Mouse (Mus musculus) cerebellum, postnatal 4 days (tissue): ENCODE results near the gene Zbtb16.
A peak's percentile ranks its signal among the peaks of the same experiment; 100 is the strongest.

Experiments
- DNase-seq, 2 experiments: peaks; one replicate each; pipeline ENCODE4 v3.0.0; 2022; ENCODE audit warnings: low spot score in 2 of 2, mixed read lengths in 1 of 2

Zbtb16 gene

DNA sequence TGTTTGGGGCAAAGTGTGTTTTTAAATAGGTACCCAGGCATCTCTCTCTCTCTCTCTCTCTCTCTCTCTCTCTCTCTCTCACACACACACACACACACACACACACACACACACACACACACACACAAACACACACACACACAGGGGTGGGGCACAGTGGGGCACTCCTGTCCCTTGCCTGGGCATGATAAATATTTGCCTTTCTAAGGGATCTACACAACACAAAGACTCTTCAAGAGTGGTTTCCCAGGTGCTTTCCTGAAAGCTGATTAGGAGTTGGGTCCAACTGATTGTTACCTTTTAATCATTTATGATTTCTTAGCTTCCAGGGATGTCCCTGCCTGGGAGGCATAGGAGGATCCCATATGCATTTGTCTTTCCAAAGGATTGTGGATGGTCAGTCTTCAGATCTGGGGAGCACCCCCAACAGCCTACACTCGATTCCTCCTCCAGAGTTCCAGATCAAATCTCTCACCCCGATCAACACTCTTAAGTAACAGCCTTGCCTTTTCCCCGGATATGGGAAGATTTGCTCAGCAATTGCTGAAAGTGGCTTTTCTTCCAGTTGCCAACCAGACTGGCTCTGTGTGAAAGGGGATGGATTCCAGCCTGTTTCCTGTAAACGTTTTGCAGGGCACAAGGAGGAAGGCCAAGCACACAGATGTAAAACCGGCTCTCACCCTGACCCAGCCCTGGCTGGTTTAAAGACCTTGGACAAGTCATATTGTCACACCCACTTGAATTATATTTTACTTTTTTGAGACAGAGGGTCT, 90.5 kb downstream of the Zbtb16 start:
- DNase-seq, result no peak

DNA sequence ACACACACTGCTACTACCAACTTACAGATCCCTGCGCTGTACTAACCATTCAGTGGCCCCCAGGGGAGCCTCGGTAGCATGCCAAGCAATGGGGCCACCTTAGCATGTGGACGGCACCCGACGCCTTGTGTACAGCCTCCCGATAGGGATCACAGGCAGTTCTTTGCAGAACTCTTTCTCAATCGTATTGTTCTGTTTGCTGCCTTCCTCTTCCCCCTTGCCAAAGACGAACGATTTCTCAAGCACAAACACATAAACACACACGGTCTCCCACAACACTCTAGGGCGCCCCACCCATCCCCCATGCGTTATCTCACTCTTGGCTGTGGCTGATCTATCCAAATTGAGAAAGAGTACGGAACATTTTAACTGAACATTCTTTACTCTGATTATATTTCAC, 91.1 kb downstream of the Zbtb16 start:
- no peak for DNase-seq

DNA sequence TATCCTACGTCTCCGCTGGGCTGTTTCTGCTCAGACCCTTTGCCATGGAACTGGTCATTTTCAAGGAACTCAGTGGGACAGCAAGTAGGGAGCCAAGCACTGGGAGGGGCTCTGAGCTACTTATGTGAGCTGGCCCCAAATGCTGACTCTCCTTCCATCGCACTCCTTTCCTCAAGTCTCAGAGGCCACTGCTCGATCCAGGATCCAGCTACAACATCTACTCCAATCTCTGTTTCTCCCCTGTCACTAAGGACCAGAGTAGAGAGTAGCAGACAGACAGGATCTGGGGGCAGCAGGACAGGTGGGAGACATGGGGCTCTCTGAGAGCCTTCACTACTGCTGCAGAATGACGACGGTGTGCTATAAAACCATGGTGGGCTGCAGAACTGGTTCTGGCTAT, 91.6 kb downstream of the Zbtb16 start:
- no peak for DNase-seq

DNA sequence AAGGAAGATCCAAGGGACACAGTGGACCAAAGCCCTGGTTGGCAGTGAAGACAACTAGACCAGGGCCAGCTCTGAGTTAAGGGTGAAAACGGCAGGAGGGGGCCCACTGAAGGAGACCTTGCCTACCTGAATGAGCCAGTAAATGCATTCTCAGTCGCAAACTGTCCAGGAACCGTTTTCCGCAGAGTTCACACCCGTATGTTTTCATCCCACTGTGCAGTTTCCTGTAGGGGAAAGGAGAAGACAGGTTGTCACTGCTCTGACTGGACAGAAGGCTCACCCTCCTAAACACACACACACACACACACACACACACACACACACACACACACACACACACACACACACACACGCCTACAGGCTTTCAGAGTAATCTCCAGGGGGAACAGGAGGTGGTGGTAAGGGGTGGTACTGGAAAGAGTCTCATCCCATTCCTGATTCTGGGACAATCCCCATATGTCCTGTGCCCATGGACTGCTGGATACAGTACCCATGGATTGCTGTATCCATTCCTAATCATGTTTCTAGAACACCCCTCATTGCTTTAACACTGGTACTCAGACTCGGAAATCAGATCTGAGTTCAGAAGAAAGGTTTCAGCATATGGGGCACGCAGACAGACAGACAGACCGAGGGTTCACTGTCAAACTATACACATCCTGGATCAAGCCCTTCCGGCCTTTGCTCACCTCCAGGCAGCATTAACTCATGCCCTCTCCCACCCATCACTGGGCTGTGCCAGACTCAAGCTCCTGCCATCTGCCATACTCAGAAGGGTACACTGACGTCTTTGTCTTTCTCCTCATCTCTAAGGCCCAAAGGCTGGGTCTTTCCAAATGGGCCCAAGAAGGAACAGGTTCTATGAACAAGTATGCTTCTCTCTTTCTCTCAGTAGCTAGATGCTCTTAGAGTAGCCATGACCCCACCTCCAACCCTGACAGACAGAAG, 92.4 kb downstream of the Zbtb16 start:
- no peak for DNase-seq

DNA sequence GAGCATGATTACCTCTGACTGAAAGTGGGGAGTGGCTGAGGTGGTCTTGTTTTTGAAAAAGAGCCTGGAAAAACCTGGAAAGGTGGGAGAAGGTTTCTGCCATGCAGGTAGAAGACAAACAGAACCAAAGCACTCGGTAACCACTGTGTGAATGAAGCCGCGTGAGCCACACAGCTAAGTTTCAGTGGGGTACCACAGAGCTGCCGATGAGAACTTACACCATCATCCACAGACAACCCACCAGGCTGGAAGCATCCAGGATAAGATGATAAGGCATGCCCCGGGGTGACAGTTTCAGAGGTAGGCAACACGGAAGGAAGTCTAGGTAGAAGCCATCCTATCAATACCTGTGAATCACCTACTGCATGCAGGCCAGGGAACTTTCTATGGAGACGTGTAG, 93.9 kb downstream of the Zbtb16 start:
- DNase-seq, result no peak

DNA sequence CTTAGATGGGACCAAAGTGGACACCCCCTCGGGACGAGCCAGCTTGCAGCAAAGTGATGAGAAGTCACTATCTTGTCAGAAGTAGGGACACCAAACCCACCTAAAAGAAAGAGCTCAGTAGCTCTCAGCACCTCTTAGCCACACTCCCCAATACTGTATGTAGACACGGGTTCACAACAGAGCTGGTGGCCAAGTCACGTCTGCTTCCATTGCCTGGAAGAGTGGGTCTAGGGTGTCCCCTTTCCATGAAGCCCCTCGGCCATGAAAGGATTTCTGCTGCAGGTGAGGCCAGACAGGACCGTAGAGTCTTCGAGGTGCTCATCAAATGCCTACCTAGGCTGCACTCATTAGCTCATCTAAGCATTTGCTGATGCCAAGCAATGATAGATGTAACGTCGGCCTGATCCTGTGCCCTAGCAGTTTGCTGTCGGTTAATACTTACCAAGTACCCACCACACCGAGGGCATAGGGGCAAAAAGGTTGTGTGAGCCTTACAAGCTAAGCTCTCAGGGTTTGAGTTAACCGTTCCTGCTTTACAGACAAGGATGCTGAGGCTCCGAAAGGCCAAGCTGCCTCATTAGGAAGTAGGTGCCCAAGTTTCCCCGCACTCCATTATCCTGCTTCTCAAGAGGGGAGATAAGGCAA, 94.5 kb downstream of the Zbtb16 start:
- DNase-seq, result no peak

DNA sequence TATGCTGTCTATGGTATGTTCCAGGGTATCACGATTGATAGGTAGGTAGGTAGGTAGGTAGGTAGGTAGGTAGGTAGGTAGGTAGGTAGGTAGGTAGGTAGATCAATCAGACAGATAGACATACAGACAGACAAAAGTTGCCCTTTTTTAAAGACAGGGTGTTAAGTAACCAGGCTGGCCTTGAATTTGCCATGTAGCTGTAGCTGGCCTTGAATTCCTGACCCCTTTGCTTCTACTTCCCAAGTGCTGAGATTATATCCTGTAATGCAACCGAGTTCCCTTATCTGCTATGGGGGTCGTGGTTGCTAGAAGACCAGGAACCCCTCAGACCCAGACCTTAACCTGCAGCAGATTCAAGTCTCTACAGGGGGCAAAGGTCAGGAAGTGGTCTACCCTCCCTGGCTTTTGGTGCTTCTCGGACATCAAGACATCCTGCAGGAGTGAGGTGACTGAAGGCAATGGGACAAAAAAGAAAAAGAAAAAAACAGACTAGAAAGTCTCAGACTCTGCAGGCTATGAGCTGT, 95.2 kb downstream of the Zbtb16 start:
- DNase-seq, result no peak

DNA sequence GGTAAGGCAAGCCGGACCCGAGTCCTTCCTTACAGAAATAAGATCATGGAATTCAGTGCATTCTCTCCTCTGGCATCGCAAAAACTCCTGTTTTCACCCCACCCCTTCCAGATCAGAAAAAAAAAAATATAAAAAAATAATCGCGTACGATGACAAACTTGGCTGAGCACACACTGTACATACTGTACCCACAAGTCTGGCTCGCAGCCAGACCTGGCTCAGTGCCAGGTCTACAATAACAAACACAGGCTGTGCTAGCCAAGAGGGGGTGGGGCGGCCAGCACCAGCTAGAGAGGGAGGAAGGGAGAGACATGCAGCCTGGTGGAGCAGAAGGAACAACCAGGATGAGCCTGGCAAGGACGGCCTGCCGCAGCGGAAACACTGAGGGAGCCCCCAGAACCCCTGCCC, 95.9 kb downstream of the Zbtb16 start:
- peak; percentile 86 to 96 for DNase-seq

DNA sequence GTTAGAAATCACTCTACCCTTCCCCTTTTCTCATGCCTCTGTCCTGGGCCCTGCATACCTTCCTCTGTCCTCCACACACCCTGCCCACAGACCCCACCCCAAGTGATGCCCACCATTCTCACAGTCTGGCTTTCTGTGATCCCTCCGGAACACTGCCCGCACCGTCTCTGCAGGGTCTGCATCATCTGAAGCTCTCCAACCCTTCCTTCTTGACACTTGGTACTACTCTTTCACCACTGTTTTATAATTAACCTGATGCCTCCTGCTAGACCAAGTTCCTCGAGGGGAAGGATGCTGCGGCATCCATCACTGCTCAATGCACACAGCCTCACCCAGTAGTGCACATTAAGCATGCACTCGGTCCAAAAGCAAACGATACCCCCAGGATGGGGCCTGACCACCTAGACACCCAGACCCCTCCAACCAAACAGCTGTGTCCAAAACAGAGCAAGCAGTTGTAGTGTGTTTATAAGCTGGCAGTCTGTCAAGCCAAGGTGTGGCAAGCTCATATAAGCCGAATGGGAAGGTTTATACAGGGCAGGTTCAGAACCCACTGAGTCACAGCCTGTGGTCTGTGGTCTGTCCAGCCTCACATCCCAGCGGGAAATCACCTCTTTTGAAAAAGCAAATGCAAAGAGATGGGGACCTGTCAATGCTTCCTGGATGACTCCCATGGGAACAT, 97.1 kb downstream of the Zbtb16 start:
- DNase-seq, result no peak

DNA sequence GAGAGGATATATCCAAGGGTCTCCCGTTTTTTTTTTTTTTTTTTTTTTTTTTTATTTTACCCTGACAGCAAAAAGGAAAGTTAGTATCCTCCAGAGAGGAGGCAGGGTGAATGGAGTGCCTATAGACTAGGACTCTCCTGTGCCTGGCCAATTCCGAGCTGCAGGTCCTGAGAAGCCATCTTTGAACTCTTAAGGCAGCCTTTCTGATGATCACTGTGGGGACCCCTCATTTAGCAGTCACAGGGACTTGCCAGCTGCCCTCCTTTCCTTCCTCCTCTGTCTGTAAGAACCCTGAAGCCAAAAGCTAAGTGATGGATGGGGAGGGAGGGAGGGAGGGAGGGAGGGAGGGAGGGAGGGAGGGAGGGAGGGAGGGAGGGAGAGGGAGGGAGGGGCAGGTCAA, 98.1 kb downstream of the Zbtb16 start:
- no peak for DNase-seq

DNA sequence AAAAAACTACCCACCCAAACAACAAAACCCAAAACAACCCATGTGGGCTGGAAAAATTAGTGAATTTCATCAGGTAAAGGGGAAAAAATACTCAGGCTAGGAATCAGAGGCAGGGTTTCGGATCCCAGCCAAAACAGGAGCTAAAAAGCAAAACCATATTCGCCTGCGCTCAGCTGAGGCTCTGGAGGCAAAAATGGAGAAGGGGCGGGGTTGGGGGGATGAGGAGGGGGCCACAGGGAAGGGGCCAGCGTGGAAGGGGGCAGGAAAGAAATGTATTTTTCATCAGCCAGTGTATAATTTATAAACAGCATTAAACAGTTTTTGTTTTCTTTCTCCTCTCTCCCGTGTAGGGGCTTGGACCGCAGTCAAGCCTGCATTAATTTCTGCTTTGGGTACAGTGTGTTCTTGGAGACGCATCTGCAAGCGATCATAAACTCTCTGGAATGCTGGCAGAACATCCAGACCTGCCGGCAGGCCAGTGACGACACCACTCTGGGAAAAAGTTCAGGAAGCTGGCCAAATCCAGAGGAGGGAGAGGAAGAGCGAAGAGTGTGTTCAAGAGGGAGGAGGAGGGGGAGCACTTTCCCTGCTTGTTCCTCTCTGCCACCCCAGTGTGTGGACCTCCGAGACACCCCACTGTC, 98.7 kb downstream of the Zbtb16 start:
- peak in 1 of 2 experiments; percentile 42 for DNase-seq

DNA sequence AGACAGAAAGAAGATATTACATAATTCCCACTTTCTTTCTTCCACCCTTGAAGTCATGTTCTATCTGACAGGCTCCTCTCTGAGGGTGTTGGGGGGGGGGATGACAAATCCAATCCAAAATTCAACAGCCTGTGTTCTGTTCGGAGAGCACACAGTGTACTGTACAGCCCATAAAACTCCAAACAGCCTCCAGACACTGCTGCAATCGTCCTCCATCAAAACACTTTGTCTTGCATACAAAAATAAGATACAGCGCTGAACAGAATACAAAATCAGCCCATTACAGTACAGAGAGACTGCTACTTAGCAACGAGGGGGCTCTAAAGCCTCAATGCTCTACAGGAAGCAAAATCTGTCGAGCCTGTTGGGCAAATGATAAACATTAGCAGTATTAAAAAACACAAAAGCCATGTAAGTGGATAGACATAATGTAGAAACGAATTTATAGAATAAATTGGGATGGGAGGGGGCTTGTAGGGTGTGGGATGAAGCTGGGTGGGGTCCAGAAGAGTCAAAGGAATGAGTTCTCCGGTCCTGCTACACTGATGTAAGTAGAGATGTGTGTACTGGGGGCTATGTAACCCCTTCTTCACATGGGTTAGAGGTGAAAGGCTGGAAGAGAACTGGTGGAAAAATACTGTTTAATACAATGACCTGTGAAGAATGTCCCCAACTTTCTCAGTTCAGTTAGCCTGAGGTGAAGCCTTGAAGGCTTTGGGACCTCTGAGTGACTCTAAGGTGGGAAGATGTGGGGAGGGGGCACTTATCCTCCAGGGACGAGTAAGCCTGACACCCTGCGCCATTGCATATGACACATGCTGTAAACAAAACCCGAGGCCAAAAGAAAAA, 99.4 kb downstream of the Zbtb16 start:
- no peak for DNase-seq

DNA sequence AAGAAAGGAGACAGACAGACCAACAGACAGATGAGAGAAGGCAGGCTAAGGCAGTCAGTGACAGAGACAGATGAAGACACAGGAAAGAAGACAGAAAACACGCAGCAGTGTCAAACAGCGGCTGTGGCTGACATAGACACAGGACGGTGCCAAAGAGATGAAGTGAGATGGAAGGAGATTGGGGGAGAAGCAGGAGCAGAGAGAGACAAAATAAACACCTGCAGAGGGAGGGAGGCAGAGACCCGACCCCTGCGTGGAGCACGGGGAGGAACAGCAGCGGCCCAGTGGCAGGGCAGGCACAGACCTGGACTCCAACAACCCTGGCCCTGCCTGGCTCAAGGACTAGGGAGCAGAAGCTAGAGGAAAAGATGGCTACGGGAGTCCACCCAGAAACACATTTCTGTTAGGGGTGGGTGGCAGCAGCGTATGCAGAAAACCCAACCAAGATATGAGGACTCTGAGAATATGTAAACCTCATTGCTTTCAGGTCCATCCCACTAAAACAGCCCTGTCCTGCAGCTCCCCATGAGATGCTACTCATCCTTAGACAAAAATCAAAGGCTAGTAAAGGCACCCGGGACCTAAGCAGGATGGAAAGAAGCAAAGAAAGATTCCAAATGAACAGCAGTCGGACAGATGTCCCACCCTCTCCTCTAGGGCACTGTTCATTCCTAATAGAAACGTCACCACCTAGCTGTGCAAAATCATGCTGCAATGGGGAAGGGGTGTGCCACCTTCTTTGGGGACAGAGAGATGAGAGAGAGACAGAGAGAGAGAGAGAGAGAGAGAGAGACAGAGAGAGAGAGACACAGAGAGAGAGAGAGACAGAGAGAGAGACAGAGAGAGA, 100.3 kb downstream of the Zbtb16 start:
- DNase-seq, result no peak

DNA sequence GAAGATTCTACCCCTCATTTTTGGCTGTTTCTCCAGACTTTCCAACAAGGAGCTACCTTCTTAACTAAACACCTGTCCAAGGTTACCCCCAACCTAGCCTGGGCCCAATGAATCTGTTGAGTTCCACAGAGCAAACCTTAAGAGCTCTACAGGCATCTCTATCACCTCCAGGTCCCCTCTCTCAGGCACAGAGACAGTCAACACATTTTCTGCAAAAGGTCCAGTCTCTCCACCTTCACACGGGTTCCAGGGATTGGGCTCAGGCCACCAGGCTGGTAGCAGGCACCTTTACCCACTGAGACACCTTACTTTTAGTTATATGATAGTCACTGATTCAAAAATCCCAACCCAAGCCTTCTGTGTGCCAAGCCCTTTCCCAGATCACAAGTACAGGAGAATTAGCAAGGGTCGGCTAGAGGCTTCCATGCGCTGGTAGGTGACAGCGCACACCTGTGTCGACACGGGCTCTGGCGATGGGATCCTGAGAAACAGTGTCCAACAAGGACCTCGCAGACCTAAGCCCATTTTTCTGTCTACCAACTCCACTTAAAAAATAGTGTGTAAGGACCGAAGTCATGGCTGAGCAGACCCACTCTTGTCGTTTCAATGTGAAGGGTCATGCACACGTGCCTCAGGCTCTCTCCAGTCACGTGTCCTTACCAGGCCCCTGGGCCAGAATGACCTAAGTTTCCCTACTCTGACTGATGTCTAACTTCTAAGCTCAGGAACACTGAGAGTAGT, 101.1 kb downstream of the Zbtb16 start:
- no peak for DNase-seq

DNA sequence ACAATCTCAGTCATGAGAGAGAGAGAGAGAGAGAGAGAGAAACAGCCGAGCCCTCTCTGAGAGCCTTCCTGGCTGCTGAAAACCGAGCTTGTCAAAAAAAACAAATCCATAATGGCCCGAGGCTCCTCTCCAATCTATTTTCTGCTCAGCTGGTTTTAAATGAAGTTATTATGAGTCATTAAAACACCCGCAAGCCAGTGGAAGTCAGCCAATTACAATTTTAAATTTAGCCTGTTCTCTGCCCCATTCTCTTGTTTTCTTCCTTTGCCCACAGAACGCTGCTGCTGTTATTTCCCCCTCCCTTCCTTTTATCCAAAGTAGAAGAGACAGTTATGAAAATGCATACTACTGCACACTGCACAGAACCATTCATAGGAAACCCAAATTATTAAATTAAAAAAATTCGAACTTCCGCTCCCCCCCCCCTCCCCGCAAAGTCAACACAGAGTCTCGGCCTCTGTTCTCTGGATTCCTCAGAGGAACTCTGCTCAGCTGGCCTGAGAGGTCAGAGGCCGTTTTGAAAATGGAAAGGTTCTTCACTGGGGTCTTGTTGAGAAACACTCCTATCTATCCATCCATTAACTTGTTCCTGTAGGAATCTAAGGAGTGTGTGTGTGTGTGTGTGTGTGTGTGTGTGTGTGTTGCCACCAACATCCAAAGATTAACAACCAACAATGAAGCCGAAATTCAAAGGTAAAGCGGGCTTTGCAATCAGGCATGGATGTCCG, 102.0 kb downstream of the Zbtb16 start:
- DNase-seq, result no peak

DNA sequence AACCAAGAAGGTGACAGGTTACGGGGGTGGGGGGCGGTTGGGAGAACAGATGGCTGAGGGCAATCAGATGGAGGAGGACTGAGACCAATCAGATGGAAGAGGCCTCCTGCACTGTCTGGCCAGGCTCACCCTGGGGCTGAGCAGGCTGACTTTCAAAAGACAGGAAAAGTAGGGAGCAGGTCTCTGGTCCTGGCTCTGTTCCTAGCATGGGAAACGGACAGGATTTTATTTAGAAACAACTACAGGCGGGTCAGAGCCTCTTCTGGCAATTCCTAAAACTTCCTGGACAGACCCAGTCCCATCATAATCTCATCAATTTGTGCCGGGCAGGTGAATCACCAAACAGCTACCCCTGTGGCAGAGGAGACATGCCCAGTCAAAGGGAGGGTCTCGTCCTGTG, 102.9 kb downstream of the Zbtb16 start:
- no peak for DNase-seq

DNA sequence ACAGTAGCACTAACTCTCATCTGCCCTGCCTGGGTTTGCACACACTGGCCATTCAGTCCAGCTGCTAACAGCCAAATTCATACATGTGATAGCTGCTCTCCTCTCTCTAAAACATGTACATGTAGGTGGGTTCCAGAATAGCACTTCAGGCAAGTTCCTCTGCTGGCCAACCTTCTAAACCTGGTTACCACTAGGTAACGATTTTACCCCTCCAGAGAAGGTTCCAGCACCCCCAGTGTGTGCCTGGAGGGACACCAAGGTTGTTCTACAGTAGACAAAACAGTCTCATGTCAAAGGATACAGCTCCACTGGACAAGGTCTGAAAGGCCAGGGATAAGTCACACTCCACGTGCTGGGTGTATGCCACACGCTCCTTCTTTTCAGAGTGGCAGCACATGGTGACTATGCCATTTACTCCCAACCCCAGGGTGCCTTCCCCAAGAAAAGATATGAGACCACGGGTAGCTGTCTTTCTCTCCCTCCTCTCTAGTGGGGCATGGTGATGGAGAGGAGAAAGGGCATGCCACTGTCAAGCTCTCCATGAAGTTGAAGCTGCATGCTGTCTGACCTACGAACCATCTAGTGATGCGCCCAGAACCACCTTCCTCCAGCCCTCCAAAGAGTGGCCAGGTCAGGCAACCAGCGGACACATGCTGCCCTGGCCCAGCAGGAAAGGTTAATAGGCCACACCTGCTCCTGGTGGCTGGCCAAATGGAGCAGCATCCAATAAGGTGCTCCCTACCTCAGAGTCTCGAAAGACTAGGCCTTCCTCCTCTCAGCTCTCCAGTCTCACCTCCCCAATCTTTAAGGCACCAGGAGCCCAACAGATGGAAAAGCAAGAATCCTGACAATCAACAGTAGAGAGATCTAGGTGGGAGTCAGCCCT, 104.1 kb downstream of the Zbtb16 start:
- DNase-seq, result no peak
